Mouse (Mus musculus) liver, adult 2 months (tissue): ENCODE results near the gene Cox8b. TPM values are rescaled to one million over a fixed set of nuclear protein-coding genes. Genes with fewer than 3 reads are reported as not detected.

Source experiments
- DNase-seq: peaks from one replicate; pipeline ENCODE4 v3.0.0-alpha.2; 2011; ENCODE audit warnings: low read depth, low spot score; ENCODE audit errors: extremely low read depth
- H3K27ac ChIP-seq: fragments of 200-500 bp; replicated peaks from 2 replicates; pipeline ENCODE4 v1.5.1; 2012; ENCODE audit warnings: low read depth, mild to moderate bottlenecking, control low read depth, inconsistent platforms, low read length; ENCODE audit not compliant: insufficient read depth
- H3K27me3 ChIP-seq: fragments of 200-500 bp; 2 replicates; pipeline ENCODE4 v1.6.1; 2012; ENCODE audit warnings: mild to moderate bottlenecking, moderate library complexity, low read length, inconsistent platforms; ENCODE audit not compliant: control insufficient read depth, insufficient read depth
- H3K36me3 ChIP-seq: fragments of 200-500 bp; 2 replicates; pipeline ENCODE4 v1.6.1; 2012; ENCODE audit warnings: low read length, inconsistent platforms; ENCODE audit not compliant: control insufficient read depth, insufficient read depth
- H3K4me1 ChIP-seq: fragments of 200-500 bp; 2 replicates; pipeline ENCODE4 v1.6.1; 2011; ENCODE audit warnings: low read length; ENCODE audit not compliant: control insufficient read depth, insufficient read depth
- H3K4me3 ChIP-seq: fragments of 200-500 bp; 2 replicates; pipeline ENCODE4 v1.5.1; 2011; ENCODE audit warnings: low read depth, mild to moderate bottlenecking, control low read depth, low read length, moderate library complexity; ENCODE audit not compliant: insufficient read depth
- H3K79me2 ChIP-seq: fragments of 200-500 bp; 2 replicates; pipeline ENCODE4 v1.6.1; 2012; ENCODE audit warnings: inconsistent platforms, mild to moderate bottlenecking, low read length, moderate library complexity; ENCODE audit not compliant: control insufficient read depth, insufficient read depth
- H3K9ac ChIP-seq: fragments of 200-500 bp; 2 replicates; pipeline ENCODE4 v1.6.1; 2012; ENCODE audit warnings: low read depth, mild to moderate bottlenecking, control low read depth, inconsistent platforms, low read length
- CTCF ChIP-seq: fragments of 200-500 bp; IDR thresholded peaks from 2 replicates; pipeline ENCODE4 v1.5.1; 2011; ENCODE audit warnings: low read depth, low read length, control low read depth
- POLR2A ChIP-seq: fragments of 200-500 bp; IDR thresholded peaks from 2 replicates; pipeline ENCODE4 v1.6.1; 2011; ENCODE audit warnings: low read length, control low read depth; ENCODE audit not compliant: insufficient read depth; ENCODE audit errors: extremely low read depth
- WGBS: fragments of 180-500 bp; shearing (Covaris S2); methylation state at CpG from one replicate; pipeline ENCODE4 v1.1.7; 2018; 5-methylcytosine and 5-hydroxymethylcytosine counted together
- polyA plus RNA-seq: library from polyadenylated mRNA; depleted of rRNA; stranded (reverse); fragments of >200 nt; gene quantifications from 2 replicates; pipeline ENCODE4 v1.2.3, GENCODE M21; 2012
- total RNA-seq: library from RNA; depleted of rRNA; stranded (reverse); fragments of >200 nt; gene quantifications from 2 replicates; pipeline ENCODE4 v1.2.3, GENCODE M21; 2014

Gene Cox8b
- total and polyA plus RNA-seq, 2 experiments = 0.55 TPM; not detected in 1

DNA sequence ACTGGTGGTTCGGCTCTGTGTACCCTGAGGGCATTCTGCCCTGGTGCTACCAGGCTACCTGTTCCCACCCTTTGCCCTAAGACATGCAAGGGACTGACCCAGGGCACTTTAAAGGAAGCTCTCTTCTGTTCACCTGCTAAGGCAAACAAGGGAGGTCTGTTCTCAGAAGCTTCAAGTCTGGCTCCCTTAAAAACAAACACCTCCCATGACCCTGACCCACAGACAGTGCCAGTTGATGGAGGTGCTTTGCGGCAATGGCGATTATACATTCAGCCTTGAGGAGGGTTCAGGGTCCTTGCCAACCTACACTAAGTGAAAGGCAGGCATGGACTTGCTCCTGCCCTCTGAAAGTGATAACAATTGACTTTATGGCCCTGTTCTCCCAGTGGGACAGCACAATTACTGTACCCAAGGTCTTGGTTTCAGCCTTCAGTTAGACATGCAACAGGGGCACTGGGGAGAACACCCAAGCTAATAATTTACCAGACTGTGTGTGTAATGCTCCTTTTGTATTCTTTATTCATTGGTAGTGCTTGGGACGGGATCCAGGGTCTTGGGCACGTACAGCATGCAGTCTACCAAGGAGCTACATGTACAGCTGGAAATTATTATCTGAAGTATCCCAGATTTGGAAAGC lies 12.7 kb upstream of the Cox8b start:
- Histone ChIP-seq H3K27ac (peak overlapping the region; percentile 95), H3K9ac (peak overlapping the region; percentile 58), H3K36me3 (peaks cover 8% of the 10 kb centered on the region; the same call in 1 of the 2 replicates), H3K27me3 (no peaks in the 10 kb centered on the region), H3K4me3 (no peak overlapping the region), H3K79me2 (no peaks in the 10 kb centered on the region; the same call in 1 of the 2 replicates), H3K4me1 (peaks cover 40% of the 10 kb centered on the region)
- 23% methylated on average over 5 of the region's 5 CpGs for WGBS
- no peak for TF ChIP-seq CTCF
- no peak for TF ChIP-seq POLR2A
- peak; percentile 96 for DNase-seq

DNA sequence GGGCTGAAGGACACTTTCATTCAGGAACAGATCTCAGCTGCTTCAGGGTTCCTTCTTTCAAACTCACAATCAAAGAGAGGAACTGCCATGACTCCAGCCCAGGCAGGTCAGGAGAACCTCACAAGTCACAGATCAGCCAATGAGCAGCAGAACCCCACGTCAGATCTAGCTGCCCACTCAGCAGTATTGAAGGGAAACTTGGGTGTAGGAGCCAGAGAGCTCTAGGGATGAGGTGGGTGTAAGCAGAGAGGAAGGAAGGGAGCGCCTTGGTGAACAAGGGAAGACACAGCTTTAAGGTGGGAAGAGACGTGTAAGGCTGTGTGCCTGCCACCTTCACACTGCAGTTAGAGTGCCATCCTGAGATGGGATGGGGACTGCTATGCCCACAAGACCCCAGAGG lies 12.0 kb upstream of the Cox8b start:
- no peaks in the 10 kb centered on the region; the same call in 1 of the 2 replicates for H3K79me2 ChIP-seq
- H3K4me1 ChIP-seq = peaks cover 40% of the 10 kb centered on the region
- H3K4me3 ChIP-seq = no peak overlapping the region
- H3K27ac ChIP-seq = peak overlapping the region; percentile 84
- H3K27me3 ChIP-seq = no peaks in the 10 kb centered on the region
- peak overlapping the region; percentile 58 for H3K9ac ChIP-seq
- 41% methylated on average over 3 of the region's 3 CpGs for WGBS
- peak; percentile 53 for DNase-seq
- peaks cover 5% of the 10 kb centered on the region; the same call in 1 of the 2 replicates for H3K36me3 ChIP-seq
- TF ChIP-seq POLR2A (no peak), CTCF (no peak)

DNA sequence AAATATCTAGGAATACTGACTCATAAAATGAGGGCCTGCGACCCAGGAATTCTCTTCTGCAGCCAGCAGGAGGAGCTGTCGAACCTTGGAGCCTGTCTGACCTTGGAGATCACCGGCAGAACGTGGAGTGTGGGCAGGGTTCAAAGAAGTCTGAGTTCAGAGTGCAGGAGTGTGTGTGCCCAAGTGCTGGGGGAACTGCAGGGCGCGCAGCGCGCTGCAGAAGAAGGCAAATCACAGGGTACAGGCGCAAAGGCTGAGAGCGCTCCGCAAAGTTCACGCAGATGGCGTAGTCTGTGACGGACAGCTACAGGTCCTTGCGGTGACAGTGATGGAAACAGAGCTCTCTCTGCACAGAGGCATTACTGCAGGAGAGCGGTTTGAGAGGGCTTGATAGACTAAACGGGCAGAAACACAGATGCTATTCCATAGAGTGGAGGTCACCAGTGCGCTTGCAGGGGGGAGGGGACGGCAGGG lies 8.4 kb upstream of the Cox8b start:
- Histone ChIP-seq H3K27ac (peak overlapping the region; percentile 87), H3K9ac (peak overlapping the region; percentile 72), H3K4me1 (peaks cover 28% of the 10 kb centered on the region), H3K4me3 (peak overlapping the region; percentile 48), H3K36me3 (peaks cover 4% of the 10 kb centered on the region; the same call in 1 of the 2 replicates), H3K27me3 (no peaks in the 10 kb centered on the region), H3K79me2 (peaks cover 5% of the 10 kb centered on the region; the same call in 1 of the 2 replicates)
- peak; percentile 91 for DNase-seq
- WGBS = under 1% methylated on average over 19 of the region's 19 CpGs
- TF ChIP-seq POLR2A = 0 out of 2 replicates have a peak, but pooled peaks have one; percentile 31
- peak; percentile 93 for TF ChIP-seq CTCF

DNA sequence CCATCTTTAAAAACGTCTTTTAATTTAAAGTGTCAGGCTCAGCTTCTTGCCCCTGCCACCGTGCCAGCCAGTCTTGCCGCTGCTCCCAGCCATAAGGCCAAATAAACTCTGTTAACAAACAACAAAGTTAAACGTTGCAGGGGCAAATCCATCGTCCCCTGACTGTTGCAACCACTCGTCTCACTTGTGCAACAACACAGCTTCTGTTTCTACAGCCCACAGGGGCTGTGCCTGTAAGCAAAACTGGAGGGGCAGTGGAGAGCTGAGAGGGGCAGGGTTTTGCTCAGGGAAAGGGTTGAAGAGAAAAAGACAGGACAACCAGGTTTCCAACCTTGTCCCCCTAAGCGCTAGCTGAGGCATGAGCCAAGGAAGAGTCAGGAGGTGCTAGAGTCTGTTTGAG lies 7.9 kb upstream of the Cox8b start:
- DNase-seq = peak; percentile 88
- H3K36me3 ChIP-seq = peaks cover 4% of the 10 kb centered on the region; the same call in 1 of the 2 replicates
- peaks cover 25% of the 10 kb centered on the region for H3K4me1 ChIP-seq
- H3K27ac ChIP-seq = peak overlapping the region; percentile 87
- H3K4me3 ChIP-seq = peak overlapping the region; percentile 28
- peaks cover 5% of the 10 kb centered on the region; the same call in 1 of the 2 replicates for H3K79me2 ChIP-seq
- H3K9ac ChIP-seq = peak overlapping the region; percentile 41
- TF ChIP-seq POLR2A (0 out of 2 replicates have a peak, but pooled peaks have one; percentile 52), CTCF (no peak)
- 13% methylated on average over 7 of the region's 7 CpGs for WGBS
- H3K27me3 ChIP-seq = no peaks in the 10 kb centered on the region

DNA sequence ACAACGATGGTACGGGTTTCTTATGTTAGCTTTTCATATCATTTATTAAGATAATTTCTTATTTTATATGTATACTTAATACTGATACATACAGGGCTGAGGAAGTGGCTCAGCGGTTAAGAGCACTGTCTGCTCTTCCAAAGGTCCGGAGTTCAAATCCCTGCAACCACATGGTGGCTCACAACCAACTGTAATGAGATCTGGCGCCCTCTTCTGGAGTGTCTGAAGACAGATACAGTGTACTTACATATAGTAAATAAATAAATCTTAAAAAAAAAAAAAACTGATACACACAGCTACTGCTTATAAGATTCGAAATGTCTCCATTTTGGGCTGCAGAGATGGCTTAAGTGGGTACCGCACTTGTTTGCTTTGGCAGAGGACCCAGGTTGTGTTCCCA lies 7.5 kb upstream of the Cox8b start:
- TF ChIP-seq CTCF (peak; percentile 25; the same call in 1 of the 2 replicates), POLR2A (no peak)
- peak overlapping the region; percentile 41 for H3K9ac ChIP-seq
- WGBS = 25% methylated on average over 7 of the region's 7 CpGs
- no peaks in the 10 kb centered on the region for H3K27me3 ChIP-seq
- DNase-seq = no peak
- peaks cover 27% of the 10 kb centered on the region for H3K4me1 ChIP-seq
- H3K36me3 ChIP-seq = peaks cover 4% of the 10 kb centered on the region; the same call in 1 of the 2 replicates
- H3K27ac ChIP-seq = peak overlapping the region; percentile 95
- peak overlapping the region; percentile 91 for H3K4me3 ChIP-seq
- H3K79me2 ChIP-seq = peaks cover 5% of the 10 kb centered on the region; the same call in 1 of the 2 replicates
